Mouse (Mus musculus): ENCODE measurements around the gene Zfp174. TPM values are rescaled to one million over a fixed set of nuclear protein-coding genes. Genes with fewer than 3 reads are reported as not detected.

Gene Zfp174
- 1.4 and 2.0 TPM in 2 replicates for polyA plus RNA-seq (2012; rRNA removed)

GRCm38 (mm10) chr16:3846711-3847518 lies at the start of gene Zfp174:
TSS of gene Zfp174 (plus strand) at chr16:3847268.

GRCm38 (mm10) chr16:3830588-3831109 lies 16.4 kb upstream of the Zfp174 start, which contains the start of gene Olfr15:
TSS of gene Olfr15 (plus strand) at chr16:3830878.

GRCm38 (mm10) chr16:3872216-3873047 lies 25.4 kb downstream of the Zfp174 start, which contains the start of gene Naa60:
TSS of gene Naa60 (plus strand) at chr16:3872375.

GRCm38 (mm10) chr16:3884201-3885064 lies 37.4 kb downstream of the Zfp174 start, which contains the start of the genes Zfp597 and Gm20695:
TSS of gene Zfp597 (minus strand) at chr16:3884561.
TSS of gene Gm20695 (plus strand) at chr16:3884648.

Other genes with a start within 250 kb of the Zfp174 start
- gene Mefv, start 129.2 kb upstream of the Zfp174 start, polyA plus RNA-seq (2012; rRNA removed), result 0.09 and 0.13 TPM in 2 replicates
- 9.8 and 10.0 TPM in 2 replicates for gene Zfp263, start 103.2 kb upstream of the Zfp174 start, polyA plus RNA-seq (2012; rRNA removed)
- gene Olfr15, start 16.4 kb upstream of the Zfp174 start, polyA plus RNA-seq (2012; rRNA removed), result not detected in 2 replicates
- 56.7 and 67.1 TPM in 2 replicates for gene Naa60, start 25.1 kb downstream of the Zfp174 start, polyA plus RNA-seq (2012; rRNA removed)
- gene Zfp597, start 37.3 kb downstream of the Zfp174 start, polyA plus RNA-seq (2012; rRNA removed), result 2.3 and 2.6 TPM in 2 replicates
- gene Gm20695, start 37.4 kb downstream of the Zfp174 start, polyA plus RNA-seq (2012; rRNA removed), result not detected in 2 replicates
- 18.9 and 19.0 TPM in 2 replicates for gene 1700037C18Rik, start 61.4 kb downstream of the Zfp174 start, polyA plus RNA-seq (2012; rRNA removed)
- 7.5 and 10.2 TPM in 2 replicates for gene Cluap1, start 61.5 kb downstream of the Zfp174 start, polyA plus RNA-seq (2012; rRNA removed)
- gene Nlrc3, start 129.4 kb downstream of the Zfp174 start, polyA plus RNA-seq (2012; rRNA removed), result 6.5 and 8.0 TPM in 2 replicates
- 24.4 and 27.5 TPM in 2 replicates for gene Slx4, start 156.5 kb downstream of the Zfp174 start, polyA plus RNA-seq (2012; rRNA removed)
- 0.21 and 0.25 TPM in 2 replicates for gene Dnase1, start 189.7 kb downstream of the Zfp174 start, polyA plus RNA-seq (2012; rRNA removed)
- gene Trap1, start 230.6 kb downstream of the Zfp174 start, polyA plus RNA-seq (2012; rRNA removed), result 109 and 128 TPM in 2 replicates

All from ovary, adult 2 months (tissue).